Comparison of ENCODE assay signal across 27 mouse cellular contexts in genomic region chr8:84079206-84079605, GRCm38 (mm10). TPM values are rescaled to one million over a fixed set of nuclear protein-coding genes. Genes with fewer than 3 reads are reported as not detected.
DNase-seq lines count a peak whose midpoint lies in the region; ATAC-seq lines count a peak whose summit lies in the region.
"Had no signal": no experiment of that assay in that cellular context is flagged by ENCODE, and none has a peak within 500 bp of the region (broad histone marks: within the 10 kb centered on the region; RNA-seq: fewer than 3 reads in every experiment).

No protein-coding gene starts in this region.

- H3K4me2 ChIP-seq in lung, embryonic 16.5 days (ENCODE audit: low read depth, low read length) = no peak overlapping the region
- H3K4me2 ChIP-seq: embryonic facial prominence, embryonic 12.5 days; forebrain, embryonic 15.5 days; hindbrain, embryonic 12.5 days had no signal

- no peak overlapping the region for H3K9ac ChIP-seq in lung, embryonic 16.5 days (ENCODE audit: low read length)
- H3K9ac ChIP-seq: embryonic facial prominence, embryonic 12.5 days; forebrain, embryonic 15.5 days; hindbrain, embryonic 12.5 days had no signal

- DNase-seq in heart, adult 11 months = peak; percentile 82
- DNase-seq in heart, adult 8-10 months (ENCODE audit: low spot score) = no peak
- DNase-seq in lung, postnatal 25 days (ENCODE audit: low spot score) = peak; percentile 56
- no peak for DNase-seq in frontal cortex, postnatal 36 days (ENCODE audit: low spot score in 2 of 2)
- no peak for DNase-seq in left cerebral cortex, adult 8-10 months (ENCODE audit: low spot score in 2 of 2)
- DNase-seq: adrenal gland, postnatal 14 days; cerebellum, adult 11-12 months; cerebellum, adult 9-10 months; cerebellum, postnatal 25 days; gastrocnemius, postnatal 14 days; heart, postnatal 10 days; heart, postnatal 4 days had no signal

- no peaks in the 10 kb centered on the region for H3K9me3 ChIP-seq in lung, embryonic 16.5 days (ENCODE audit: control insufficient read depth, low read length)
- H3K9me3 ChIP-seq: embryonic facial prominence, embryonic 12.5 days; forebrain, embryonic 15.5 days; heart, embryonic 10.5 days; hindbrain, embryonic 12.5 days had no signal

- H3K4me3 ChIP-seq in lung, embryonic 16.5 days (ENCODE audit: low read length) = no peak overlapping the region
- H3K4me3 ChIP-seq: embryonic facial prominence, embryonic 12.5 days; forebrain, embryonic 15.5 days; heart, embryonic 10.5 days; hindbrain, embryonic 12.5 days had no signal

- H3K4me1 ChIP-seq in lung, embryonic 16.5 days (replicated peaks; ENCODE audit: control insufficient read depth, insufficient read depth, low read length) = peaks cover 7% of the 10 kb centered on the region
- H3K4me1 ChIP-seq: forebrain, embryonic 15.5 days had no signal

- H3K27me3 ChIP-seq in lung, embryonic 16.5 days (ENCODE audit: control insufficient read depth, insufficient read depth, low read depth, low read length) = no peaks in the 10 kb centered on the region
- H3K27me3 ChIP-seq: CH12.LX; embryonic facial prominence, embryonic 12.5 days; forebrain, embryonic 15.5 days; hindbrain, embryonic 12.5 days; Patski had no signal

- peaks cover 29% of the 10 kb centered on the region for H3K36me3 ChIP-seq in lung, embryonic 16.5 days (ENCODE audit: control insufficient read depth, insufficient read depth, low read length)

- ATAC-seq in lung, embryonic 16.5 days (ENCODE audit: low read depth) = peak; percentile 86
- no peak for ATAC-seq in CD4-positive, CD25-positive, alpha-beta regulatory T cell, adult 4 months
- ATAC-seq: activated CD4-positive, CD25-positive, alpha-beta regulatory T cell, adult 4 months; forebrain, embryonic 15.5 days; Patski had no signal

- 43% methylated on average over 5 of the region's 5 CpGs for WGBS in lung, embryonic 16.5 days

- H3K27ac ChIP-seq in lung, embryonic 16.5 days (ENCODE audit: low read length) = peak overlapping the region; percentile 12; the same call in 1 of the 2 replicates
- H3K27ac ChIP-seq: embryonic facial prominence, embryonic 12.5 days; forebrain, embryonic 15.5 days; heart, embryonic 10.5 days; hindbrain, embryonic 12.5 days had no signal

RNA-seq across cellular contexts. Expression of gene Rfx1, which starts 12.6 kb away (rescaled TPM):
- total RNA-seq in heart, adult 8-10 months (2022) = 10 to 100 TPM in 1 of 4 experiments, 1 to 10 TPM in 3; 6.7 to 10.0 (median 9.2) TPM
- 8.6 and 8.8 TPM in 2 replicates for polyA plus RNA-seq in lung, embryonic 16.5 days (2015; fragmentation: Nextera tagmentation; extraction: Ambion mirVana)
- 10 to 100 TPM; 10.9 to 14.0 TPM for polyA plus RNA-seq in CD4-positive, CD25-positive, alpha-beta regulatory T cell, adult 4 months (2017; shearing (Covaris generic))
- total RNA-seq in left cerebral cortex, adult 8-10 months (2022) = 10 to 100 TPM; 19.5 to 26.3 (median 24.3) TPM

RNA-seq across cellular contexts. Expression of gene Gm10643, which starts 14.3 kb away (rescaled TPM):
- 1 to 10 TPM; 4.6 to 7.5 (median 5.4) TPM for total RNA-seq in heart, adult 8-10 months (2022)
- polyA plus RNA-seq in lung, embryonic 16.5 days (2015; fragmentation: Nextera tagmentation; extraction: Ambion mirVana) = 1.2 and 1.4 TPM in 2 replicates
- polyA plus RNA-seq in CD4-positive, CD25-positive, alpha-beta regulatory T cell, adult 4 months (2017; shearing (Covaris generic)) = 1 to 10 TPM; 1.2 to 1.7 TPM
- 1 to 10 TPM; 4.1 to 4.6 (median 4.5) TPM for total RNA-seq in left cerebral cortex, adult 8-10 months (2022)

RNA-seq across cellular contexts. Expression of gene Dcaf15, which starts 25.4 kb away (rescaled TPM):
- total RNA-seq in heart, adult 8-10 months (2022) = 1 to 10 TPM; 6.3 to 8.2 (median 8.0) TPM
- polyA plus RNA-seq in lung, embryonic 16.5 days (2015; fragmentation: Nextera tagmentation; extraction: Ambion mirVana) = 6.9 and 8.5 TPM in 2 replicates
- 10 to 100 TPM; 14.5 to 15.5 TPM for polyA plus RNA-seq in CD4-positive, CD25-positive, alpha-beta regulatory T cell, adult 4 months (2017; shearing (Covaris generic))
- total RNA-seq in left cerebral cortex, adult 8-10 months (2022) = 10 to 100 TPM; 17.0 to 19.8 (median 18.5) TPM

RNA-seq across cellular contexts. Expression of gene Rln3, which starts 34.4 kb away (rescaled TPM):
- not detected for total RNA-seq in heart, adult 8-10 months (2022)
- not detected in 2 replicates for polyA plus RNA-seq in lung, embryonic 16.5 days (2015; fragmentation: Nextera tagmentation; extraction: Ambion mirVana)
- 10 to 100 TPM; 45.1 to 59.1 TPM for polyA plus RNA-seq in CD4-positive, CD25-positive, alpha-beta regulatory T cell, adult 4 months (2017; shearing (Covaris generic))
- not detected for total RNA-seq in left cerebral cortex, adult 8-10 months (2022)
- total RNA-seq: adrenal gland, adult 18-20 months; adrenal gland, postnatal 14 days; CH12.LX; gastrocnemius, postnatal 14 days; granulocyte monocyte progenitor cell, adult 5-6 weeks; heart, postnatal 10 days; heart, postnatal 4 days had no signal
- polyA plus RNA-seq: C2C12; cortical plate, adult 2 months; embryonic facial prominence, embryonic 12.5 days; forebrain, embryonic 11.5 days; forebrain, embryonic 15.5 days; heart, embryonic 14.5 days; hindbrain, embryonic 12.5 days; Patski had no signal

RNA-seq across cellular contexts. Expression of gene Il27ra, which starts 36.8 kb away (rescaled TPM):
- total RNA-seq in heart, adult 8-10 months (2022) = 1 to 10 TPM; 2.7 to 4.5 (median 3.1) TPM
- polyA plus RNA-seq in lung, embryonic 16.5 days (2015; fragmentation: Nextera tagmentation; extraction: Ambion mirVana) = 1.6 and 2.0 TPM in 2 replicates
- polyA plus RNA-seq in CD4-positive, CD25-positive, alpha-beta regulatory T cell, adult 4 months (2017; shearing (Covaris generic)) = 100 to 1,000 TPM; 261 to 389 TPM
- total RNA-seq in left cerebral cortex, adult 8-10 months (2022) = under 1 TPM; 0.36 to 0.57 (median 0.47) TPM

Comparison
In these comparisons a context has a peak if more than half of its experiments do, and no peak if none do; other contexts are left out.
1. DNase-seq: peak in heart, adult 11 months (single experiment) and lung, postnatal 25 days (single experiment); none in heart, adult 8-10 months (single experiment), frontal cortex, postnatal 36 days (0 of 2) and left cerebral cortex, adult 8-10 months (0 of 2).